Mouse (Mus musculus) ES-Bruce4 (cell line): ENCODE results near the gene Gm17660. TPM values are rescaled to one million over a fixed set of nuclear protein-coding genes. Genes with fewer than 3 reads are reported as not detected.

Experiments
- H3K27ac ChIP-seq: 2 replicates; pipeline ENCODE4 v1.5.1; 2012; ENCODE audit warnings: low read length, inconsistent platforms; ENCODE audit not compliant: insufficient read depth
- H3K27me3 ChIP-seq: 2 replicates; pipeline ENCODE4 v1.6.1; 2012; ENCODE audit warnings: mild to moderate bottlenecking, low read length, inconsistent platforms; ENCODE audit not compliant: control insufficient read depth, poor library complexity, insufficient read depth, severe bottlenecking
- H3K36me3 ChIP-seq: 2 replicates; pipeline ENCODE4 v1.6.1; 2012; ENCODE audit warnings: inconsistent platforms, mild to moderate bottlenecking, low read length, moderate library complexity; ENCODE audit not compliant: control insufficient read depth, poor library complexity, insufficient read depth, severe bottlenecking
- H3K4me1 ChIP-seq: one replicate; pipeline ENCODE4 v1.8.1; 2011; ENCODE audit warnings: low read length; ENCODE audit not compliant: control insufficient read depth, insufficient read depth
- H3K4me3 ChIP-seq: 2 replicates; pipeline ENCODE4 v1.5.1; 2011; ENCODE audit warnings: low read depth, mild to moderate bottlenecking, low read length
- H3K9ac ChIP-seq: 2 replicates; pipeline ENCODE4 v1.6.1; 2012; ENCODE audit warnings: low read depth, mild to moderate bottlenecking, inconsistent platforms; ENCODE audit not compliant: poor library complexity, severe bottlenecking
- H3K9me3 ChIP-seq: replicated peaks from 2 replicates; pipeline ENCODE4 v1.6.1; 2012; ENCODE audit warnings: mild to moderate bottlenecking, low read length, inconsistent platforms; ENCODE audit not compliant: control insufficient read depth, poor library complexity, insufficient read depth, severe bottlenecking
- CTCF ChIP-seq: IDR thresholded peaks from one replicate; pipeline ENCODE4 v1.8.1; 2011; ENCODE audit warnings: low read depth, low read length
- EP300 ChIP-seq: IDR thresholded peaks from 2 replicates; pipeline ENCODE4 v1.6.1; 2011; ENCODE audit warnings: low read depth, low read length; ENCODE audit not compliant: insufficient read depth
- POLR2A ChIP-seq: IDR thresholded peaks from one replicate; pipeline ENCODE4 v1.8.1; 2011; ENCODE audit warnings: low read length; ENCODE audit not compliant: insufficient read depth
- polyA plus RNA-seq: library from polyadenylated mRNA; stranded (reverse); fragments of >200 nt; gene quantifications from 2 replicates; pipeline ENCODE4 v1.2.4, GENCODE M21; 2011; ENCODE audit warnings: low read depth; ENCODE audit not compliant: missing spikeins, insufficient read depth, insufficient read length

The Gm17660 gene
- polyA plus RNA-seq, 1 experiment = not detected

DNA sequence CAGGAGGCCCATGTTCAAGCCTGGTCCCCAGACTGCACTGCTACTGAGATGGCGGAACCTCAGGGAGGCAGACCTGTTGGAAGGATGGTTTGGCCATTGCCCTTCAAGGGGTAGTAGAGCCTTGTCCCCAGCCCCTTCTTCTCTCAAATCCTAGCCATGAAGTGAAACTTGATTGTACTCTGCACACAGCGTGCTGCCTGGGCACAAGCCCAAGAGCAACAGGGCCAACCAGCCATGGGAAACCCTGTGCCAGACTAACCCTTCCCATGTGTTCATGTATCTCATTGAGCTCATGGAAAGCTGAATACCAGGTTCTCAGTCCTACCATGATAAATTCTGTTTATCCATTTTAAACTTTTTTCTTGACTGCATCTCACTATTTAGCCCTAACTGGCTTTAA is 34.5 kb downstream of the Gm17660 start:
- H3K4me3 ChIP-seq = no peak overlapping the region
- no peaks in the 10 kb centered on the region for H3K9me3 ChIP-seq
- H3K4me1 ChIP-seq = no peaks in the 10 kb centered on the region
- H3K27ac ChIP-seq = no peak overlapping the region
- no peak overlapping the region for H3K9ac ChIP-seq
- no peaks in the 10 kb centered on the region for H3K36me3 ChIP-seq
- H3K27me3 ChIP-seq = no peaks in the 10 kb centered on the region
- TF ChIP-seq CTCF = no peak
- TF ChIP-seq EP300 = no peak
- no peak for TF ChIP-seq POLR2A

DNA sequence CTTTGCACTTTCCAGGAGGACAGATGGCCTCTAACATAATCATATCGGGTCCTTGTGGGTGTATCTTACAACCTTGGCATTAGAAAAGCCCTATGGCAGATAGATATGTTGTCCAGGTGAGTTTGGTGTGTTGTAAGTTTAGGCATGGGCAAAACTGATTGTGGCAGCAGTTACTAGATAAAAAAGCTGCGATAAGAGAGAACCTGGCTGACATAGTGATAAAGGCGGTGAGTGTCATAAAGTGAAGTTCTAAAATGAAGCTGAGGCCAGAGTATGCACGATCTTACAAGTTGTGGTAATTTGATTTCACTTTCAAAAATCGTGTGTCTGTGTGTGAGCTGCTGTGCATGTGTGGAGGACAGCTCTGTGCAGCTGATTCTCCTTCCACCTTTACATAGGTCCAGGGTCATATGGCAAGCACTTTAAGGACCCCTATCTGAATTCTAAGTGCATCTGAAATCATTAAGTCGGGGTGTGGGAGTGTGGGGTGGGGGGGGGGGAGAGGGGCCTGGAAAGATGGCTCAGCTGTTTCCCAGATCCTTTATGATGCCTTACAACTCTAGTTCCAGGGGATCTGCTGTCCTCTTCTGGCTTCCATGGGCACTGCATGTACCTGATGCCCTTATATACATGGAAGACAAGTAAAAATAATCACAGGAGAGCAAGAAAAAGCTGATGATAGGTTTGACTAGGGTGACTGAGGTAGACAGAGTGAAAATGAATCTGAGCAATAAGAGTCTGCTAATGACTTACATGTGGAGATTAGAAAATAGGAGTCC is 38.1 kb downstream of the Gm17660 start:
- no peaks in the 10 kb centered on the region for H3K9me3 ChIP-seq
- no peak overlapping the region for H3K4me3 ChIP-seq
- no peaks in the 10 kb centered on the region for H3K4me1 ChIP-seq
- no peaks in the 10 kb centered on the region for H3K36me3 ChIP-seq
- H3K9ac ChIP-seq = no peak overlapping the region
- no peaks in the 10 kb centered on the region for H3K27me3 ChIP-seq
- TF ChIP-seq CTCF (peak; percentile 13), POLR2A (no peak)
- no peak overlapping the region for H3K27ac ChIP-seq

DNA sequence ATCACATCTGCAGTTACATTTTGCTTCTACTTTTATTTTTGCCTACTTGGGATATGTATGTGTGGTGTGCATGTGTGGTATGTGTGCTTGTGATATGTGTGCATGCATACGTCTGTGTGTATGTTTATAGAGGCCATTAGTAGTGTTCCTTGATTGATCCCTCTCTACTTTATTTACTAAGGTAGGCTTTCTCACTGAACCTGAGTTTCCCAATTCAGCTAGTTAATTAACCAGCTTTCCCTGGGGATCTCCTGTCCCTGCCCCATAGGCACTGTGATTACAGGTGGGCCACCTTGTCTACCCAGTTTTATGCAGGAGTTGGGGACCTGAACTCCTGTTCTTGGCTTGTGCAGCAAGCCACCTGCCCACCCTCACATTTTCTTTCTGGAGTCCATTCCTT is 40.7 kb downstream of the Gm17660 start:
- H3K4me3 ChIP-seq = no peak overlapping the region
- no peaks in the 10 kb centered on the region for H3K4me1 ChIP-seq
- no peak overlapping the region for H3K9ac ChIP-seq
- no peaks in the 10 kb centered on the region for H3K36me3 ChIP-seq
- TF ChIP-seq POLR2A = no peak
- no peak for TF ChIP-seq CTCF
- no peak for TF ChIP-seq EP300
- no peak overlapping the region for H3K27ac ChIP-seq
- no peaks in the 10 kb centered on the region for H3K27me3 ChIP-seq
- H3K9me3 ChIP-seq = no peaks in the 10 kb centered on the region

DNA sequence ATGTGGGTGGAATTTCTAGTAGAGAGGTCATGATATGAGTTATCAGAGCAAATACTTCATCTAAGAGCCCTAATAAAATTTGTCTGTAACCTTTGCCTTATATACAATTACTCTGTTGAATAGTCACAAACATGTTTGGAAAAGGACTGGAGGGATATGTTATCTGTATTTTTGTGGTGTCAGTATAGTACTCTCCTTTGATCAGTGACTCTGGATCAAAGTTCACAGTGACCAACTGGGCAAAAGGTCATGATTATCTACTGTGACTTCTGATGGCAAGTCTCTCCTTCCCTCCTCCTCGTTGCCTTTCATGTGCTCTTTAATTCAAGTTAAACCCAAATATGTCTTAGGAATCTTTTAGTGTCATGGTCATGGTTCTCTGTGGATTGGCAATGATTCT is 41.6 kb downstream of the Gm17660 start:
- Histone ChIP-seq H3K4me3 (no peak overlapping the region), H3K36me3 (no peaks in the 10 kb centered on the region), H3K9ac (no peak overlapping the region), H3K27me3 (no peaks in the 10 kb centered on the region), H3K27ac (no peak overlapping the region), H3K4me1 (peaks cover under 1% of the 10 kb centered on the region), H3K9me3 (no peaks in the 10 kb centered on the region)
- TF ChIP-seq POLR2A (no peak), CTCF (no peak), EP300 (no peak)

GRCm38 (mm10) chr5:104035066-104035465 is 42.3 kb downstream of the Gm17660 start:
- H3K4me3 ChIP-seq = no peak overlapping the region
- no peak for TF ChIP-seq EP300
- no peak for TF ChIP-seq CTCF
- no peak for TF ChIP-seq POLR2A
- H3K9ac ChIP-seq = no peak overlapping the region
- peaks cover 7% of the 10 kb centered on the region for H3K4me1 ChIP-seq
- no peaks in the 10 kb centered on the region for H3K27me3 ChIP-seq
- H3K27ac ChIP-seq = no peak overlapping the region
- H3K36me3 ChIP-seq = no peaks in the 10 kb centered on the region
- no peaks in the 10 kb centered on the region for H3K9me3 ChIP-seq

DNA sequence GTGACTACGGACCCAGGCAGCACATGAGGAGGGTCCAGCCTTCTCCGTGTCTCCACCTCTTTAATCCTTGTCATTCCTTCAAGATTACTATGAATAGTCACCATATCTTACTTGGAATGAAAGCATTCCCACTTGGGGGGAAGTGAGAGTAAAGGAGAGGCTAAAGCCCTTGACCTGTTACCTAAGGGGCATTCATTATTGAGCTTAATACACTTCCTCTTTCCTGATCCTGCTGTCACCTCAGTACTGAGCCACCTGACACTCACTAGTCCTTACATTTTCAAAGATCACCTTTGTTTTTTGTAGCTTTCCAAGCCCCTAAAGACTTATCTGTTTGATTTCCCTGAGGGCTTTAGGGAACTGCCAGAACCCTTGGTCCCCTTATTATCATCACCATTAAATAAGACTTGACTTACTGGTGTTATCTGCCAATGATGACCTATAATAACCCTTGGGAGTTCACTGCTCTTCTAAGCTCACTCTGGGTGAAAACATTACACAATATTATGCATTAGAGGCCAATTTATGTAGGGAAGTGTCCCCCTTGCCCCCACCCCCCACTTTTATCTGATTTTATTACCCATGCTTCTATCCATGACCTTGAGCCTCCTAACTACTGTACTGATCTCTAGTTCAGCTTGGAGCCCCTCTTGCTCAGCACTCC is 44.8 kb downstream of the Gm17660 start:
- no peak for TF ChIP-seq CTCF
- no peak for TF ChIP-seq EP300
- TF ChIP-seq POLR2A = no peak
- Histone ChIP-seq H3K9me3 (no peaks in the 10 kb centered on the region), H3K9ac (no peak overlapping the region), H3K27ac (no peak overlapping the region), H3K36me3 (no peaks in the 10 kb centered on the region), H3K27me3 (no peaks in the 10 kb centered on the region), H3K4me1 (peaks cover 7% of the 10 kb centered on the region), H3K4me3 (no peak overlapping the region)
